Mouse (Mus musculus): ENCODE data around the gene Vwf. TPM values are rescaled to one million over a fixed set of nuclear protein-coding genes. Genes with fewer than 3 reads are reported as not detected.

Gene Vwf
- polyA plus RNA-seq, 1 experiment from 2014 or later, result 7.8 TPM

- Histone ChIP-seq H3K9me3 (replicated peaks) (no peaks in the 10 kb centered on the region), H3K4me2 (no peak overlapping the region), H3K4me3 (replicated peaks) (no peak overlapping the region), H3K4me1 (no peaks in the 10 kb centered on the region), H3K36me3 (no peaks in the 10 kb centered on the region), H3K9ac (replicated peaks) (no peak overlapping the region), H3K27ac (replicated peaks) (no peak overlapping the region), H3K27me3 (replicated peaks) (no peaks in the 10 kb centered on the region)
- WGBS, result 89% methylated on average over 5 of the region's 5 CpGs
- ATAC-seq (ENCODE audit: low FRiP score), result no peak
Measured at GRCm38 (mm10) chr6:125657966-125658365, 111.4 kb downstream of the Vwf start.

GRCm38 (mm10) chr6:125661106-125661877 is 114.7 kb downstream of the Vwf start:
- H3K4me1 ChIP-seq, result no peaks in the 10 kb centered on the region
- no peak overlapping the region for H3K9ac ChIP-seq (replicated peaks)
- H3K27ac ChIP-seq (replicated peaks), result no peak overlapping the region
- H3K4me3 ChIP-seq (replicated peaks), result no peak overlapping the region
- no peaks in the 10 kb centered on the region for H3K27me3 ChIP-seq (replicated peaks)
- H3K9me3 ChIP-seq (replicated peaks), result no peaks in the 10 kb centered on the region
- WGBS, result 47% methylated on average over 14 of the region's 14 CpGs
- ATAC-seq (ENCODE audit: low FRiP score), result no peak
- H3K36me3 ChIP-seq, result no peaks in the 10 kb centered on the region
- no peak overlapping the region for H3K4me2 ChIP-seq

GRCm38 (mm10) chr6:125663906-125664305 is 117.3 kb downstream of the Vwf start:
- no peaks in the 10 kb centered on the region for H3K4me1 ChIP-seq
- H3K9ac ChIP-seq (replicated peaks), result no peak overlapping the region
- no peak overlapping the region for H3K27ac ChIP-seq (replicated peaks)
- no peaks in the 10 kb centered on the region for H3K9me3 ChIP-seq (replicated peaks)
- H3K27me3 ChIP-seq (replicated peaks), result no peaks in the 10 kb centered on the region
- H3K36me3 ChIP-seq, result no peaks in the 10 kb centered on the region
- H3K4me2 ChIP-seq, result no peak overlapping the region
- no peak overlapping the region for H3K4me3 ChIP-seq (replicated peaks)
- 90% methylated on average over 2 of the region's 2 CpGs for WGBS
- ATAC-seq (ENCODE audit: low FRiP score), result no peak

- ATAC-seq (ENCODE audit: low FRiP score), result no peak
- H3K27me3 ChIP-seq (replicated peaks), result no peaks in the 10 kb centered on the region
Measured at GRCm38 (mm10) chr6:125671835-125672234, 125.3 kb downstream of the Vwf start.

GRCm38 (mm10) chr6:125678492-125678891 is 131.9 kb downstream of the Vwf start:
- no peak overlapping the region for H3K4me3 ChIP-seq (replicated peaks)
- no peak overlapping the region for H3K27ac ChIP-seq (replicated peaks)
- no peaks in the 10 kb centered on the region for H3K36me3 ChIP-seq
- no peaks in the 10 kb centered on the region for H3K4me1 ChIP-seq
- H3K4me2 ChIP-seq, result no peak overlapping the region
- no peak for ATAC-seq (ENCODE audit: low FRiP score)
- H3K9ac ChIP-seq (replicated peaks), result no peak overlapping the region
- WGBS, result 79% methylated on average over 1 of the region's 1 CpGs
- H3K9me3 ChIP-seq (replicated peaks), result no peaks in the 10 kb centered on the region
- no peaks in the 10 kb centered on the region for H3K27me3 ChIP-seq (replicated peaks)

More at GRCm38 (mm10) chr6:125671835-125672234, 125.3 kb downstream of the Vwf start:
- Histone ChIP-seq H3K4me3 (replicated peaks) (no peak overlapping the region), H3K9ac (replicated peaks) (no peak overlapping the region), H3K4me1 (no peaks in the 10 kb centered on the region), H3K9me3 (replicated peaks) (no peaks in the 10 kb centered on the region), H3K36me3 (no peaks in the 10 kb centered on the region), H3K4me2 (no peak overlapping the region), H3K27ac (replicated peaks) (no peak overlapping the region)
- 87% methylated on average over 3 of the region's 3 CpGs for WGBS

GRCm38 (mm10) chr6:125680613-125681012 is 134.0 kb downstream of the Vwf start:
- Histone ChIP-seq H3K4me3 (replicated peaks) (no peak overlapping the region), H3K9ac (replicated peaks) (no peak overlapping the region), H3K4me2 (no peak overlapping the region), H3K27me3 (replicated peaks) (no peaks in the 10 kb centered on the region), H3K27ac (replicated peaks) (no peak overlapping the region), H3K4me1 (no peaks in the 10 kb centered on the region), H3K36me3 (no peaks in the 10 kb centered on the region), H3K9me3 (replicated peaks) (no peaks in the 10 kb centered on the region)
- no peak for ATAC-seq (ENCODE audit: low FRiP score)
- 56% methylated on average over 11 of the region's 11 CpGs for WGBS

- no peak for ATAC-seq (ENCODE audit: low FRiP score)
Measured at GRCm38 (mm10) chr6:125685420-125685819, 138.8 kb downstream of the Vwf start.

GRCm38 (mm10) chr6:125687986-125688385 is 141.4 kb downstream of the Vwf start:
- Histone ChIP-seq H3K9ac (replicated peaks) (no peak overlapping the region), H3K27ac (replicated peaks) (no peak overlapping the region), H3K4me3 (replicated peaks) (no peak overlapping the region), H3K9me3 (replicated peaks) (no peaks in the 10 kb centered on the region), H3K4me2 (no peak overlapping the region), H3K4me1 (peaks cover 13% of the 10 kb centered on the region), H3K36me3 (no peaks in the 10 kb centered on the region), H3K27me3 (replicated peaks) (0 out of 2 replicates have a peak, but pooled peaks cover 3% of the 10 kb centered on the region)
- ATAC-seq (ENCODE audit: low FRiP score), result no peak
- WGBS, result 33% methylated on average over 1 of the region's 1 CpGs

More at GRCm38 (mm10) chr6:125685420-125685819, 138.8 kb downstream of the Vwf start:
- H3K27me3 ChIP-seq (replicated peaks), result 0 out of 2 replicates have a peak, but pooled peaks cover 3% of the 10 kb centered on the region
- no peak overlapping the region for H3K27ac ChIP-seq (replicated peaks)
- peaks cover 10% of the 10 kb centered on the region for H3K4me1 ChIP-seq
- H3K4me2 ChIP-seq, result no peak overlapping the region
- H3K9ac ChIP-seq (replicated peaks), result no peak overlapping the region
- H3K4me3 ChIP-seq (replicated peaks), result no peak overlapping the region
- H3K36me3 ChIP-seq, result no peaks in the 10 kb centered on the region
- H3K9me3 ChIP-seq (replicated peaks), result no peaks in the 10 kb centered on the region

GRCm38 (mm10) chr6:125690057-125690703 is 143.6 kb downstream of the Vwf start, which contains the start of gene Ano2:
TSS of gene Ano2 (plus strand) at chr6:125690419.
- peak within 1 kb of the TSS; percentile 30 for H3K4me3 ChIP-seq (replicated peaks)
- H3K9me3 ChIP-seq (replicated peaks), result no peaks in the 10 kb centered on the region
- peaks cover 13% of the 10 kb centered on the region for H3K4me1 ChIP-seq
- peak within 1 kb of the TSS; percentile 12 for H3K9ac ChIP-seq (replicated peaks)
- H3K27ac ChIP-seq (replicated peaks), result no peak within 1 kb of the TSS
- 0 out of 2 replicates have a peak, but pooled peaks cover 3% of the 10 kb centered on the region for H3K27me3 ChIP-seq (replicated peaks)
- ATAC-seq (ENCODE audit: low FRiP score), result peak; percentile 65
- WGBS, result 8% methylated on average over 20 of the region's 20 CpGs
- H3K36me3 ChIP-seq, result no peaks in the 10 kb centered on the region
- peak within 1 kb of the TSS; percentile 64 for H3K4me2 ChIP-seq

GRCm38 (mm10) chr6:125701146-125701545 is 154.6 kb downstream of the Vwf start:
- no peaks in the 10 kb centered on the region for H3K9me3 ChIP-seq (replicated peaks)
- no peaks in the 10 kb centered on the region for H3K36me3 ChIP-seq
- H3K27me3 ChIP-seq (replicated peaks), result no peaks in the 10 kb centered on the region
- no peak overlapping the region for H3K27ac ChIP-seq (replicated peaks)
- no peak overlapping the region for H3K9ac ChIP-seq (replicated peaks)
- H3K4me1 ChIP-seq, result no peaks in the 10 kb centered on the region
- WGBS, result 87% methylated on average over 2 of the region's 2 CpGs
- H3K4me2 ChIP-seq, result no peak overlapping the region
- no peak for ATAC-seq (ENCODE audit: low FRiP score)
- no peak overlapping the region for H3K4me3 ChIP-seq (replicated peaks)

GRCm38 (mm10) chr6:125711261-125711660 is 164.7 kb downstream of the Vwf start:
- 82% methylated on average over 16 of the region's 16 CpGs for WGBS
- ATAC-seq (ENCODE audit: low FRiP score), result no peak

GRCm38 (mm10) chr6:125726408-125726807 is 179.8 kb downstream of the Vwf start:
- Histone ChIP-seq H3K4me3 (replicated peaks) (no peak overlapping the region), H3K9ac (replicated peaks) (no peak overlapping the region), H3K4me1 (no peaks in the 10 kb centered on the region), H3K36me3 (no peaks in the 10 kb centered on the region), H3K9me3 (replicated peaks) (no peaks in the 10 kb centered on the region), H3K4me2 (no peak overlapping the region), H3K27ac (replicated peaks) (no peak overlapping the region), H3K27me3 (replicated peaks) (no peaks in the 10 kb centered on the region)
- WGBS, result 90% methylated on average over 2 of the region's 2 CpGs
- no peak for ATAC-seq (ENCODE audit: low FRiP score)

More at GRCm38 (mm10) chr6:125711261-125711660, 164.7 kb downstream of the Vwf start:
- Histone ChIP-seq H3K4me2 (no peak overlapping the region), H3K9me3 (replicated peaks) (no peaks in the 10 kb centered on the region), H3K27ac (replicated peaks) (no peak overlapping the region), H3K36me3 (no peaks in the 10 kb centered on the region), H3K4me3 (replicated peaks) (no peak overlapping the region), H3K4me1 (no peaks in the 10 kb centered on the region), H3K9ac (replicated peaks) (no peak overlapping the region), H3K27me3 (replicated peaks) (no peaks in the 10 kb centered on the region)
